Mouse (Mus musculus): Measurements from ENCODE around the gene Gm973. TPM values are rescaled to one million over a fixed set of nuclear protein-coding genes. Genes with fewer than 3 reads are reported as not detected.

Gene Gm973
- polyA plus RNA-seq, 1 experiment from 2014 or later, result 1.3 TPM

DNA sequence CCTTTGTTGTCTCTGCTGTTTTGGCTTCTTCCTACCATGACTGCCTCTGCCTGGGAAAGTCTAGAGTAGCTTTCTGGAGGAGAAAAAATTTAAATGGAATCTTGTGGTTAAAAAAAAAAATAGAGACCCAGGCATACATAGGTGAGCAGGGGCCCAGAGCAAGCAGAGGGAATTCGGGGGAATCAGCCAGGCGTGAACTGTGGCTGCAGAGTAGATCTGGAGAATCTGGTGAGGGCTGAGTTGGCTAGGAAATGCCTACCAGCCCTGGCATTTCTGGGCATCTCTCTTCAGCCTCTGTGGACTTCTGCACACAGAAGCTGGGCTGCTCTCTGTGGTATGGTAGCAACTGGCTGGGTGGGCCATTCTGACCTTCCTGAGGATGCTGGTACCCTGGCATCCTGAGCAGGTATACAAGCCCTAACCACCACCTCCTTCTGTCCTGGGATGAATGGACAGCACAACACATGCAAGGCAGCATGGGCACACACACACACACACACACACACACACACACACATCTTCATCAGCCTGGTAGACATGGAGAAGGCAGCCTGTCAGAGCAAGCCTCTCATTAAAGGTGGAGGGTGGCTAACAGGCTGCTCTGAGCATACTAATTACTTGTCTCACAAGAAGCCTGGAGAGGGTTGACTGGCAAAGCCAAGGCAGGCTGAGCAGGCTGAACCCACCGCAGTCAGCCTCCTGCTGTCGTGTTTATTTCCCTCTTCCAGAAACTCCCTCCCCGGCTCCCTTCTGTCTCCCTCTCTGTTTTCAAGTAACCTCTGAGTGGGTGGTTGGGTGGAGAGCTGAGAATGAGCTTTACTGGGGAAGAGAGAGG lies 19.1 kb downstream of the Gm973 start:
- H3K27ac ChIP-seq, result peak overlapping the region; percentile 60
- WGBS, result 17% methylated on average over 5 of the region's 5 CpGs
- peaks cover 23% of the 10 kb centered on the region for H3K4me1 ChIP-seq
- H3K9me3 ChIP-seq, result no peaks in the 10 kb centered on the region
- H3K36me3 ChIP-seq (replicated peaks), result no peaks in the 10 kb centered on the region
- H3K4me3 ChIP-seq, result no peak overlapping the region
- no peaks in the 10 kb centered on the region for H3K27me3 ChIP-seq (ENCODE audit: poor library complexity, severe bottlenecking)
- DNase-seq (ENCODE audit: extremely low spot score, low spot score), result peak; percentile 37

GRCm38 (mm10) chr1:59538381-59538780 lies 22.3 kb downstream of the Gm973 start:
- DNase-seq (ENCODE audit: extremely low spot score, low spot score), result no peak
- H3K36me3 ChIP-seq (replicated peaks), result no peaks in the 10 kb centered on the region
- H3K9me3 ChIP-seq, result no peaks in the 10 kb centered on the region
- no peak overlapping the region for H3K4me3 ChIP-seq
- peaks cover 45% of the 10 kb centered on the region for H3K4me1 ChIP-seq
- no peaks in the 10 kb centered on the region for H3K27me3 ChIP-seq (ENCODE audit: poor library complexity, severe bottlenecking)
- H3K27ac ChIP-seq, result no peak overlapping the region
- 85% methylated on average over 5 of the region's 5 CpGs for WGBS

DNA sequence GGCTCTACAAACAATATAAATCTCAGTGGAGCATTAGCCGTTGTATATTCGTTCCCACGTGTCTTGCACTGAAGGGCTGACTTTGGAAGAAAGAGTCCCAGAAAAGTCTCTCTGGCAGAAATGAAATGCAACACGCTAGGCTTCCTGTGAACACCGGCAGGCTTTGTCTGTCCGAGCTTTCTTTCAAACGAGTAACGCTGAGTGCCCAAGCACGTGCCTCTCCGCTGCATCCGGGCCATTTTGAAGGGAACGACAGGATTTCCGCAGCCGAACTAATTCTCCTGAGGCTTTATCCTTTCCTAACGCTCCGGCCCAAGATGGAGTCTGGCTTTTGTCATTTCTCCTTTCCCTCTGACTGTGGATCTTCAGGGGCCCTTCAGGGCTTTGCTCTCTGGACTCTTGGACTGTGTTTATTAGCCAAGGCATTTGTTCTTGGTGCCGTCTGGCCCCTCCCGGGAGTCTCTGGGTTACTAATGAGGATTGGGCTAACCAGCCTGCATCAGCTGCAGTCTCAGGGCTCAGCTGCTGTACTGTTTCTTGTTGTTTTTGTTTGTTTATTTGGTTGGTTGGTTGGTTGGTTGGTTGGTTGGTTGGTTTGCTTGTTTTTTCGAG lies 24.6 kb downstream of the Gm973 start:
- H3K36me3 ChIP-seq (replicated peaks), result no peaks in the 10 kb centered on the region
- H3K27ac ChIP-seq, result peak overlapping the region; percentile 74
- no peak overlapping the region for H3K4me3 ChIP-seq
- no peaks in the 10 kb centered on the region for H3K27me3 ChIP-seq (ENCODE audit: poor library complexity, severe bottlenecking)
- no peak for DNase-seq (ENCODE audit: extremely low spot score, low spot score)
- 76% methylated on average over 19 of the region's 19 CpGs for WGBS
- no peaks in the 10 kb centered on the region for H3K9me3 ChIP-seq
- peaks cover 32% of the 10 kb centered on the region for H3K4me1 ChIP-seq

GRCm38 (mm10) chr1:59541271-59542020 lies 25.4 kb downstream of the Gm973 start:
- Histone ChIP-seq H3K9me3 (no peaks in the 10 kb centered on the region), H3K36me3 (replicated peaks) (no peaks in the 10 kb centered on the region), H3K4me3 (no peak overlapping the region), H3K4me1 (peaks cover 24% of the 10 kb centered on the region), H3K27me3 (ENCODE audit: poor library complexity, severe bottlenecking) (no peaks in the 10 kb centered on the region), H3K27ac (peak overlapping the region; percentile 74)
- 80% methylated on average over 16 of the region's 16 CpGs for WGBS
- DNase-seq (ENCODE audit: extremely low spot score, low spot score), result no peak

GRCm38 (mm10) chr1:59542231-59542630 lies 26.2 kb downstream of the Gm973 start:
- H3K36me3 ChIP-seq (replicated peaks), result no peaks in the 10 kb centered on the region
- H3K4me3 ChIP-seq, result no peak overlapping the region
- DNase-seq (ENCODE audit: extremely low spot score, low spot score), result no peak
- WGBS, result 77% methylated on average over 6 of the region's 6 CpGs
- no peaks in the 10 kb centered on the region for H3K9me3 ChIP-seq
- H3K27me3 ChIP-seq (ENCODE audit: poor library complexity, severe bottlenecking), result no peaks in the 10 kb centered on the region
- H3K27ac ChIP-seq, result no peak overlapping the region
- peaks cover 22% of the 10 kb centered on the region for H3K4me1 ChIP-seq

- no peaks in the 10 kb centered on the region for H3K36me3 ChIP-seq (replicated peaks)
- H3K27ac ChIP-seq, result no peak overlapping the region
- 81% methylated on average over 8 of the region's 8 CpGs for WGBS
- H3K9me3 ChIP-seq, result no peaks in the 10 kb centered on the region
- DNase-seq (ENCODE audit: extremely low spot score, low spot score), result no peak
- peaks cover 29% of the 10 kb centered on the region for H3K4me1 ChIP-seq
- 0 out of 2 replicates have a peak, but pooled peaks cover under 1% of the 10 kb centered on the region for H3K27me3 ChIP-seq (ENCODE audit: poor library complexity, severe bottlenecking)
- H3K4me3 ChIP-seq, result no peak overlapping the region
Observed at GRCm38 (mm10) chr1:59543911-59544310, 27.8 kb downstream of the Gm973 start.

GRCm38 (mm10) chr1:59548486-59548885 lies 32.4 kb downstream of the Gm973 start:
- H3K9me3 ChIP-seq, result no peaks in the 10 kb centered on the region
- no peak overlapping the region for H3K27ac ChIP-seq
- no peaks in the 10 kb centered on the region for H3K36me3 ChIP-seq (replicated peaks)
- no peak for DNase-seq (ENCODE audit: extremely low spot score, low spot score)
- 85% methylated on average over 5 of the region's 5 CpGs for WGBS
- no peak overlapping the region for H3K4me3 ChIP-seq
- peaks cover 22% of the 10 kb centered on the region for H3K4me1 ChIP-seq
- H3K27me3 ChIP-seq (ENCODE audit: poor library complexity, severe bottlenecking), result peaks cover 24% of the 10 kb centered on the region

DNA sequence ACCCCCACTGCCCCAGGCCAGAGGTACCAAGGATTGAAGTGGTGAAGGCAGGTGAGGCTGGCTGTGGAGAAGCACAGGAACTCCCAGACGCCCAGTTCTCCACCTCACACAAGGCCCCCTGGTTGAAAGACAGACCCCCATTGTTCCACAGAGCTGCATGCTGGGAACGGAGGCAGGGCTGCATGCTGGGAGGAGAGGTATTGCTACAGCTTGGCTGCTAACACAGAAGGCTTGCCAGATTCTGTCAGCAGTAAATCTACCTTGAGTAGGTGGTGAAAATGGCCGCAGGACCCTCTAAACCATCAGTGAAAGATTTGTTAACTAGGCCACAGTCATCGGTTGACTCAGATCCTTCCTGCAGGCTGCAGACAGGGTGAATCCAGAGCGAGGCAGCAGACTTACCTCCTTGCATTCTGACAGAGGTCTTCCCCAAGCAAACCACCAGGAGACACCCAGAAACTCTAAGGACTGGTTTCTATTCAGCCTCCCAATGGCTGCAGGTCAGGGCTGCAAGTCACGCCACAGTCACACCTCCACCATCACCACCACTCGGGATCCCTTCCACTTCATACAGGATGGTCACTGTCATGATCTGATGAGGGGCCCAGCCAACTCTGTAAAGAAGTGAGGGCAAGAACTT lies 33.1 kb downstream of the Gm973 start:
- no peak overlapping the region for H3K4me3 ChIP-seq
- H3K9me3 ChIP-seq, result no peaks in the 10 kb centered on the region
- H3K4me1 ChIP-seq, result peaks cover 28% of the 10 kb centered on the region
- H3K27ac ChIP-seq, result peak overlapping the region; percentile 27; the same call in 1 of the 2 replicates
- DNase-seq (ENCODE audit: extremely low spot score, low spot score), result no peak
- H3K27me3 ChIP-seq (ENCODE audit: poor library complexity, severe bottlenecking), result peaks cover 24% of the 10 kb centered on the region
- no peaks in the 10 kb centered on the region for H3K36me3 ChIP-seq (replicated peaks)
- 64% methylated on average over 7 of the region's 7 CpGs for WGBS

DNA sequence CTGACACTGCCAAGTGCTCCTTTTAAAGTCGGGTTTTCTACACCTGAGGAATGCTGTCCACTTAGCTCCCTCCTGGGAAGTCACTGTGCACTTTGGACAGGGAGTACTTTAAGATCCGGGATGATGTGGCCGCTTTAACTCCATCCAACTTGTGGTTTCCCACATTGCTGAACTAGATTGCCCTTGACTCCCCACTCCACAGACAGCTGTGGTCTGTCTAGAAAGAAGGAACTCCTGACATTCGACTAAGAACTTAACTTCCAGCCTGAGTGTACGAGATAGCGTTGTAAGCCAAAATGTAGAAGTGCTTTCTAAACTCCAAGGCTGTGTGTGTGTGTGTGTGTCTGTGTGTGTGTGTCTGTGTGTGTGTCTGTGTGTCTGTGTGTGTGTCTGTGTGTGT lies 34.2 kb downstream of the Gm973 start:
- Histone ChIP-seq H3K9me3 (no peaks in the 10 kb centered on the region), H3K4me3 (no peak overlapping the region), H3K36me3 (replicated peaks) (no peaks in the 10 kb centered on the region), H3K4me1 (peaks cover 28% of the 10 kb centered on the region), H3K27ac (no peak overlapping the region), H3K27me3 (ENCODE audit: poor library complexity, severe bottlenecking) (peaks cover 24% of the 10 kb centered on the region)
- WGBS, result 82% methylated on average over 6 of the region's 6 CpGs
- no peak for DNase-seq (ENCODE audit: extremely low spot score, low spot score)

GRCm38 (mm10) chr1:59550996-59551395 lies 34.9 kb downstream of the Gm973 start:
- Histone ChIP-seq H3K27me3 (ENCODE audit: poor library complexity, severe bottlenecking) (peaks cover 24% of the 10 kb centered on the region), H3K9me3 (no peaks in the 10 kb centered on the region), H3K27ac (no peak overlapping the region), H3K4me1 (peaks cover 28% of the 10 kb centered on the region), H3K36me3 (replicated peaks) (no peaks in the 10 kb centered on the region), H3K4me3 (no peak overlapping the region)
- WGBS, result 67% methylated on average over 11 of the region's 11 CpGs
- DNase-seq (ENCODE audit: extremely low spot score, low spot score), result no peak

DNA sequence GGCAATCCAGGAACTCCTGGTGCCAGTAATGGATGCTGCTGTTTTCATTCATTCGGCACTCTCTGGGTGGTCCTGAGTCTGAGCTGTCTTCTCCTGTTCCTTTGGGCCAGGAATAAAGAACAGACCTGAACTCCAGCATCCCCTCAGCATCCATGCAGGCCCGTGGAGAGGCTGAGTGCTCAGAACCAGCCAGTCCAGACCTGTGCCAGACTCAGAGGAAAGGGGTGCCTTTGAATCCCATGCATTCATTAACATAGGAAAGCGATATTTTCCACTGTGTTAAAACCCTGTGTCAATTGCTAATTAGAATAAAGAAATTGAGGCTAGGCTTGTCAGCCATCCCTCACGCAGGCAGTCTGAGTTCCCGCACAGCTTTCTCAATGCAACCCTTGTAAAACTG lies 37.6 kb downstream of the Gm973 start:
- Histone ChIP-seq H3K27ac (peak overlapping the region; percentile 22; the same call in 1 of the 2 replicates), H3K36me3 (replicated peaks) (no peaks in the 10 kb centered on the region), H3K4me1 (peaks cover 23% of the 10 kb centered on the region), H3K27me3 (ENCODE audit: poor library complexity, severe bottlenecking) (peaks cover 24% of the 10 kb centered on the region), H3K9me3 (no peaks in the 10 kb centered on the region), H3K4me3 (no peak overlapping the region)
- 61% methylated on average over 5 of the region's 5 CpGs for WGBS
- no peak for DNase-seq (ENCODE audit: extremely low spot score, low spot score)

DNA sequence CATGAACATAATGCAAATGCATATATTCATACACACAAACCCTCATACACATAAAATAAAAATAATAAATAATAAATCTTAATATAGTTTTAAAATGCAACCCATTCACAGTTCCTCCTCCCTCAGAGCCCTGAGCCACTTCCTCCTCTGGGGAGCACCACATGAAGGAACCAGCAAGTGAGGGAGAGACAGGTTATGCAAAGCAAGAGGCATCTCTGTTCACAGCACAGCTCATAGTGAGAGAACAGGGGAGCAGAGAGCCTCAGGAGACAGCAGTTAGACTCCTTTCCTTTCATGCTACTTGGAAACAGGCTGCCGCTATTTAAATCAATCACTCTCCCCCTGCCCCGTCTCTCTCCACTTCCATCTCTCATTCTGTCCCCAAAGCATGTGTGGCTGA lies 47.5 kb downstream of the Gm973 start:
- H3K27ac ChIP-seq, result no peak overlapping the region
- no peaks in the 10 kb centered on the region for H3K27me3 ChIP-seq (ENCODE audit: poor library complexity, severe bottlenecking)
- WGBS, result 88% methylated on average over 2 of the region's 2 CpGs
- H3K36me3 ChIP-seq (replicated peaks), result no peaks in the 10 kb centered on the region
- peaks cover 6% of the 10 kb centered on the region; the same call in 1 of the 2 replicates for H3K9me3 ChIP-seq
- H3K4me3 ChIP-seq, result no peak overlapping the region
- peaks cover 4% of the 10 kb centered on the region for H3K4me1 ChIP-seq
- no peak for DNase-seq (ENCODE audit: extremely low spot score, low spot score)

Measured in forebrain, embryonic 10.5 days (tissue).